Comparison of ENCODE assay signal across 8 mouse cellular contexts in the genomic region with DNA sequence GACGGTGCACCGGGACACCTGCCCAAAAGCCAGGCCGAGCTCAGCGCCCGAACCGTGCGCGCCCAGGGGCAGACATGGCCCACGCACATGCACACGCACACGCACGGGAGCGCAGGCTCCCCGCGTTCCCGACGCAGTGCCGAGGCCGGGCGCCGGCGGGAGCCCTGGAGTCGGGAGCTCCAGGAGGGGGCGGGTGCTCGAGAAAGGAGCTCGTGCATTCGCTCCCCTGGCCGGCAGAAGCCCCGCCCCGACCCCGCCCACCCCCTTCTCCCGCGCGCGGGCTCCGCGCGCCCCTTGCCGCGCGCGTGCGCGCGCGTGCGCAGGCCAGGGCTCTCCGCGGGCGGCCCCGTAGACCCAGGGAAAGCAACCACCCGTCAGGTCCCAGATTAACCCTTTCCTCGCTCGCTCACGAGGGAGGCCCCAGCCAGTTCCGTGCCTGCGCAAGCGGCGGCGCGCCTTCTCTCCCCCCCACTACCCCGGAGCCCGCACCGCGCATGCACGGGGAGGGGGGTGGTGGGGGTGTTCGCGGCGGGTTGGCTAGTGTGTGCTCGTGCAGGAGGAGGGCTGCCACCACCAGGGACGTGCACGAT. TPM values are rescaled to one million over a fixed set of nuclear protein-coding genes. Genes with fewer than 3 reads are reported as not detected.
DNase-seq lines count a peak whose midpoint lies in the region; ATAC-seq lines count a peak whose summit lies in the region.

A gene (plus strand): TSS at position 540 of the 590 bp plus-strand sequence.

- no peaks in the 10 kb centered on the region for H3K9me3 ChIP-seq in heart, embryonic 13.5 days
- H3K9me3 ChIP-seq in liver, embryonic 12.5 days (replicated peaks): no peaks in the 10 kb centered on the region
- no peaks in the 10 kb centered on the region for H3K9me3 ChIP-seq in stomach, embryonic 15.5 days

- DNase-seq in CD4-positive, CD25-positive, alpha-beta regulatory T cell, adult 2 months (ENCODE audit: low read depth, low spot score): peak; percentile 96
- DNase-seq in fat pad, adult 2 months (ENCODE audit: extremely low read depth, low read depth, low spot score): peak; percentile 49
- DNase-seq in kidney, postnatal 10 days: peak; percentile 97
- DNase-seq in natural killer cell, adult 2 months (ENCODE audit: low spot score in 2 of 2): peak; percentile 85 to 91

- H3K9ac ChIP-seq in heart, embryonic 13.5 days: peak within 1 kb of the TSS; percentile 96
- peak within 1 kb of the TSS; percentile 94 for H3K9ac ChIP-seq in liver, embryonic 12.5 days
- H3K9ac ChIP-seq in stomach, embryonic 15.5 days: peak within 1 kb of the TSS; percentile 83

- no peaks in the 10 kb centered on the region for H3K27me3 ChIP-seq in heart, embryonic 13.5 days (replicated peaks)
- H3K27me3 ChIP-seq in liver, embryonic 12.5 days (replicated peaks): peaks cover 4% of the 10 kb centered on the region; the same call in 1 of the 2 replicates
- H3K27me3 ChIP-seq in stomach, embryonic 15.5 days (replicated peaks): no peaks in the 10 kb centered on the region

- peak within 1 kb of the TSS; percentile 97 for H3K4me3 ChIP-seq in brown adipose tissue, adult 24 weeks (ENCODE audit: insufficient read depth, low read depth, low read length)
- H3K4me3 ChIP-seq in heart, embryonic 13.5 days: peak within 1 kb of the TSS; percentile 90
- H3K4me3 ChIP-seq in liver, embryonic 12.5 days: peak within 1 kb of the TSS; percentile 89
- H3K4me3 ChIP-seq in stomach, embryonic 15.5 days (replicated peaks): peak within 1 kb of the TSS; percentile 77

- peaks cover 3% of the 10 kb centered on the region; the same call in 1 of the 2 replicates for H3K4me1 ChIP-seq in brown adipose tissue, adult 24 weeks (ENCODE audit: control insufficient read depth, insufficient read depth, insufficient read length, low read length)
- H3K4me1 ChIP-seq in heart, embryonic 13.5 days: peaks cover 19% of the 10 kb centered on the region
- peaks cover 24% of the 10 kb centered on the region for H3K4me1 ChIP-seq in liver, embryonic 12.5 days
- peaks cover 7% of the 10 kb centered on the region; the same call in 1 of the 2 replicates for H3K4me1 ChIP-seq in stomach, embryonic 15.5 days

- H3K4me2 ChIP-seq in heart, embryonic 13.5 days: peak within 1 kb of the TSS; percentile 95
- peak within 1 kb of the TSS; percentile 90 for H3K4me2 ChIP-seq in liver, embryonic 12.5 days
- H3K4me2 ChIP-seq in stomach, embryonic 15.5 days: peak within 1 kb of the TSS; percentile 82

- peak; percentile 84 for ATAC-seq in heart, embryonic 13.5 days (ENCODE audit: extremely low read depth, insufficient number of reproducible peaks, low FRiP score, low TSS enrichment)
- ATAC-seq in liver, embryonic 12.5 days: peak; percentile 89
- peak; percentile 93 for ATAC-seq in stomach, embryonic 15.5 days (ENCODE audit: insufficient read depth, low FRiP score, low read depth)

- peak within 1 kb of the TSS; percentile 90 for H3K27ac ChIP-seq in brown adipose tissue, adult 24 weeks (replicated peaks; ENCODE audit: low read depth, low read length)
- H3K27ac ChIP-seq in heart, embryonic 13.5 days (replicated peaks): peak within 1 kb of the TSS; percentile 99
- peak within 1 kb of the TSS; percentile 99 for H3K27ac ChIP-seq in liver, embryonic 12.5 days
- peak within 1 kb of the TSS; percentile 100 for H3K27ac ChIP-seq in stomach, embryonic 15.5 days

- WGBS in heart, embryonic 13.5 days: 0% methylated on average over 48 of the region's 72 CpGs
- 0% methylated on average over 41 of the region's 72 CpGs for WGBS in liver, embryonic 12.5 days (ENCODE audit: insufficient replicate concordance)
- 0% methylated on average over 47 of the region's 72 CpGs for WGBS in stomach, embryonic 15.5 days

- peaks cover 17% of the 10 kb centered on the region for H3K36me3 ChIP-seq in heart, embryonic 13.5 days
- H3K36me3 ChIP-seq in liver, embryonic 12.5 days: peaks cover 17% of the 10 kb centered on the region
- H3K36me3 ChIP-seq in stomach, embryonic 15.5 days: peaks cover 7% of the 10 kb centered on the region

RNA-seq across cellular contexts. Expression of the gene that starts here (rescaled TPM):
- 8.3 and 8.8 TPM in 2 replicates for polyA plus RNA-seq in brown adipose tissue, adult 24 weeks (2012; ENCODE audit: insufficient read depth, insufficient read length, missing spikeins)
- polyA plus RNA-seq in heart, embryonic 13.5 days (2015; fragmentation: Nextera tagmentation; extraction: Ambion mirVana): 13.3 and 15.4 TPM in 2 replicates
- 14.0 and 14.1 TPM in 2 replicates for polyA plus RNA-seq in liver, embryonic 12.5 days (2016; fragmentation: Nextera tagmentation; extraction: Ambion mirVana)
- 18.4 and 19.0 TPM in 2 replicates for polyA plus RNA-seq in stomach, embryonic 15.5 days (2015; fragmentation: Nextera tagmentation; extraction: Ambion mirVana)

Comparison
In these comparisons a context has a peak if more than half of its experiments do, and no peak if none do; other contexts are left out.
1. Peak in every context shown above with its lines: DNase-seq, ATAC-seq, H3K4me3 ChIP-seq and H3K27ac ChIP-seq.